29 mouse cellular contexts compared by ENCODE assay signal in the genomic region with DNA sequence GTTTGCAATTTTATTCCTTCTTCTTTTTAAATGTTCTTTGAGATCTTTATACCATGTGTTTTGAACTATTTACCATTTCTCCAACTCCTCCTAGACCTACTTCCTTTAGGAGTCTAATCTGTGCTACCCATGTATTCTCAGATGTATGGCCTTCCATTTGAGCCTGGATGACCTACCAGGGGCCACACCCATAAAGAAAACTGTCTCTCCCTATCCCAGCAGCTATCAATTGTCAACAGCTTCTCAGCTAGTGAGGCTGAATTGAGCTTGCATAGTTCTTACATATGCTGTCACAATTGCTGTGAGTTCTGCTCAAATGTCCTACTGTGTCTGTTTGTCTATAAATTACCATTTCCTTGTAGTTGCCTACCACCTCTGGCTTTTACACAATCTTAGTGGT. TPM values are rescaled to one million over a fixed set of nuclear protein-coding genes. Genes with fewer than 3 reads are reported as not detected.
DNase-seq lines count a peak whose midpoint lies in the region; ATAC-seq and TF ChIP-seq lines count a peak whose summit lies in the region.
"Had no signal": no experiment of that assay in that cellular context is flagged by ENCODE, and none has a peak within 500 bp of the region (broad histone marks: within the 10 kb centered on the region; RNA-seq: fewer than 3 reads in every experiment).

No protein-coding gene starts in this region.

- H3K27ac ChIP-seq in MEL (ENCODE audit: control insufficient read depth, low read depth, low read length): peak overlapping the region; percentile 2; the same call in 1 of the 2 replicates
- peak overlapping the region; percentile 44 for H3K27ac ChIP-seq in liver, embryonic 11.5 days (ENCODE audit: low read depth, low read length)
- H3K27ac ChIP-seq in liver, embryonic 16.5 days (ENCODE audit: low read length): peak overlapping the region; percentile 92
- no peak overlapping the region for H3K27ac ChIP-seq in lung, postnatal 0 days (ENCODE audit: low read length)
- H3K27ac ChIP-seq in intestine, embryonic 16.5 days (ENCODE audit: low read length): no peak overlapping the region
- H3K27ac ChIP-seq: embryonic facial prominence, embryonic 12.5 days; forebrain, embryonic 12.5 days; heart, embryonic 15.5 days; hindbrain, embryonic 12.5 days; hindbrain, postnatal 0 days; intestine, embryonic 15.5 days; neural tube, embryonic 12.5 days had no signal

- H3K4me3 ChIP-seq in MEL (ENCODE audit: control insufficient read depth in 1 of 2, insufficient read depth in 1 of 2, low read depth in 2 of 2, low read length in 2 of 2): no peak overlapping the region
- H3K4me3 ChIP-seq in liver, embryonic 11.5 days (ENCODE audit: low read depth, low read length): no peak overlapping the region
- peak overlapping the region; percentile 17; the same call in 1 of the 2 replicates for H3K4me3 ChIP-seq in liver, embryonic 16.5 days (ENCODE audit: low read depth, low read length)
- no peak overlapping the region for H3K4me3 ChIP-seq in lung, postnatal 0 days (ENCODE audit: low read depth, low read length)
- no peak overlapping the region for H3K4me3 ChIP-seq in intestine, embryonic 16.5 days (ENCODE audit: low read length)
- H3K4me3 ChIP-seq: embryonic facial prominence, embryonic 12.5 days; forebrain, embryonic 12.5 days; heart, embryonic 15.5 days; hindbrain, embryonic 12.5 days; intestine, embryonic 15.5 days; myocyte; neural tube, embryonic 12.5 days had no signal

- peak; percentile 41 for DNase-seq in MEL (ENCODE audit: low read depth, low spot score)
- peak; percentile 57 for DNase-seq in c-Kit-positive CD71-positive TER-119-positive erythroid progenitor cells, embryonic 14.5 days (ENCODE audit: low spot score)
- no peak for DNase-seq in liver, embryonic 11.5 days (ENCODE audit: low spot score)
- no peak for DNase-seq in right cerebral cortex, postnatal 4 days
- DNase-seq in kidney, postnatal 36 days: no peak
- DNase-seq in lung, postnatal 0 days (ENCODE audit: low spot score): no peak
- DNase-seq: adrenal gland, adult 8-10 months; cerebellum, adult 11-12 months; cerebellum, adult 9-11 months; embryo, embryonic 11 days; forebrain, postnatal 0 days; gastrocnemius, postnatal 10 days; kidney, adult 9 months; kidney, postnatal 10 days; lung, postnatal 10 days; thymus, postnatal 14 days had no signal

- no peak overlapping the region for H3K9ac ChIP-seq in MEL (ENCODE audit: control insufficient read depth, low read depth, low read length, poor library complexity, severe bottlenecking)
- H3K9ac ChIP-seq in liver, embryonic 11.5 days (ENCODE audit: low read depth, low read length): no peak overlapping the region
- H3K9ac ChIP-seq in liver, embryonic 16.5 days (ENCODE audit: low read depth, low read length): 0 out of 2 replicates have a peak overlapping the region, but pooled peaks have one; percentile 48
- no peak overlapping the region for H3K9ac ChIP-seq in lung, postnatal 0 days (replicated peaks; ENCODE audit: low read depth)
- no peak overlapping the region for H3K9ac ChIP-seq in intestine, embryonic 16.5 days (ENCODE audit: low read depth, low read length)
- H3K9ac ChIP-seq: embryonic facial prominence, embryonic 12.5 days; forebrain, embryonic 12.5 days; forebrain, postnatal 0 days; heart, embryonic 15.5 days; hindbrain, embryonic 12.5 days; intestine, embryonic 15.5 days; neural tube, embryonic 12.5 days had no signal

- no peaks in the 10 kb centered on the region for H3K9me3 ChIP-seq in MEL (replicated peaks; ENCODE audit: insufficient read depth, low read length)
- no peaks in the 10 kb centered on the region for H3K9me3 ChIP-seq in liver, embryonic 11.5 days (ENCODE audit: control insufficient read depth, low read length)
- H3K9me3 ChIP-seq in liver, embryonic 16.5 days (replicated peaks; ENCODE audit: control insufficient read depth, low read length): no peaks in the 10 kb centered on the region
- H3K9me3 ChIP-seq in lung, postnatal 0 days (ENCODE audit: low read length): no peaks in the 10 kb centered on the region
- no peaks in the 10 kb centered on the region for H3K9me3 ChIP-seq in intestine, embryonic 16.5 days (ENCODE audit: control insufficient read depth, low read length)
- H3K9me3 ChIP-seq: embryonic facial prominence, embryonic 12.5 days; forebrain, embryonic 12.5 days; heart, embryonic 15.5 days; hindbrain, embryonic 12.5 days; intestine, embryonic 15.5 days; neural tube, embryonic 12.5 days had no signal

- no peak for TF ChIP-seq POLR2A in MEL (IDR thresholded peaks at IDR 0.05; ENCODE audit: control insufficient read depth in 1 of 2, insufficient read depth in 1 of 2, low read depth in 1 of 2, low read length in 2 of 2, poor library complexity in 1 of 2)

- TF ChIP-seq CTCF in MEL (IDR thresholded peaks at IDR 0.05 in 2 of 3, conservative IDR thresholded peaks at IDR 0.05 in 1 of 3; ENCODE audit: control insufficient read depth in 1 of 3, insufficient read depth in 1 of 3, low read depth in 2 of 3, low read length in 3 of 3, poor library complexity in 1 of 3, severe bottlenecking in 1 of 3): no peak
- no peak for TF ChIP-seq CTCF in lung, postnatal 0 days (IDR thresholded peaks at IDR 0.05)

- no peak overlapping the region for H3K4me2 ChIP-seq in liver, embryonic 11.5 days
- H3K4me2 ChIP-seq in liver, embryonic 16.5 days (ENCODE audit: low read depth, low read length): peak overlapping the region; percentile 52
- H3K4me2 ChIP-seq in lung, postnatal 0 days (replicated peaks; ENCODE audit: low read depth, low read length): no peak overlapping the region
- H3K4me2 ChIP-seq in intestine, embryonic 16.5 days (ENCODE audit: low read depth, low read length): no peak overlapping the region
- H3K4me2 ChIP-seq: embryonic facial prominence, embryonic 12.5 days; forebrain, embryonic 12.5 days; heart, embryonic 15.5 days; hindbrain, embryonic 12.5 days; intestine, embryonic 15.5 days; midbrain, embryonic 11.5 days; neural tube, embryonic 12.5 days had no signal

- H3K36me3 ChIP-seq in MEL (ENCODE audit: control insufficient read depth in 1 of 2, insufficient read depth in 2 of 2, low read length in 2 of 2): peaks cover 0 to 13% of the 10 kb centered on the region in 2 experiments; a peak in 2 of 4 replicates
- no peaks in the 10 kb centered on the region for H3K36me3 ChIP-seq in liver, embryonic 11.5 days (ENCODE audit: control insufficient read depth, insufficient read depth, low read length)
- no peaks in the 10 kb centered on the region for H3K36me3 ChIP-seq in liver, embryonic 16.5 days (ENCODE audit: control insufficient read depth, insufficient read depth)
- no peaks in the 10 kb centered on the region for H3K36me3 ChIP-seq in lung, postnatal 0 days (ENCODE audit: insufficient read depth, low read length)
- no peaks in the 10 kb centered on the region for H3K36me3 ChIP-seq in intestine, embryonic 16.5 days (ENCODE audit: control insufficient read depth, insufficient read depth, low read length)
- H3K36me3 ChIP-seq: embryonic facial prominence, embryonic 12.5 days; forebrain, embryonic 12.5 days; heart, embryonic 15.5 days; hindbrain, embryonic 12.5 days; intestine, embryonic 15.5 days; neural tube, embryonic 12.5 days had no signal

- peak; percentile 29 to 45; a peak in 2 of 4 replicates for TF ChIP-seq EP300 in MEL (IDR thresholded peaks at IDR 0.05; ENCODE audit: low read depth in 1 of 2, low read length in 2 of 2)
- TF ChIP-seq EP300 in lung, postnatal 0 days (IDR thresholded peaks at IDR 0.05): no peak

- H3K27me3 ChIP-seq in MEL (ENCODE audit: control insufficient read depth in 1 of 2, insufficient read depth in 2 of 2, low read length in 2 of 2): no peaks in the 10 kb centered on the region
- no peaks in the 10 kb centered on the region for H3K27me3 ChIP-seq in liver, embryonic 11.5 days (replicated peaks; ENCODE audit: control insufficient read depth, insufficient read depth, low read length)
- no peaks in the 10 kb centered on the region for H3K27me3 ChIP-seq in liver, embryonic 16.5 days (ENCODE audit: control insufficient read depth, insufficient read depth, low read depth, low read length)
- H3K27me3 ChIP-seq in lung, postnatal 0 days (replicated peaks; ENCODE audit: insufficient read depth, low read length): no peaks in the 10 kb centered on the region
- no peaks in the 10 kb centered on the region for H3K27me3 ChIP-seq in intestine, embryonic 16.5 days (replicated peaks; ENCODE audit: control insufficient read depth, insufficient read depth, low read length)
- H3K27me3 ChIP-seq: embryonic facial prominence, embryonic 12.5 days; forebrain, embryonic 12.5 days; heart, embryonic 15.5 days; hindbrain, embryonic 12.5 days; intestine, embryonic 15.5 days; neural tube, embryonic 12.5 days had no signal

- no peaks in the 10 kb centered on the region for H3K79me2 ChIP-seq in MEL (ENCODE audit: control insufficient read depth, insufficient read depth, low read length, poor library complexity)

- peaks cover 2 to 4% of the 10 kb centered on the region in 2 experiments; a peak in 2 of 4 replicates for H3K4me1 ChIP-seq in MEL (ENCODE audit: control insufficient read depth in 1 of 2, insufficient read depth in 2 of 2, low read length in 2 of 2)
- no peaks in the 10 kb centered on the region for H3K4me1 ChIP-seq in liver, embryonic 11.5 days (replicated peaks; ENCODE audit: control insufficient read depth, insufficient read depth, low read length)
- H3K4me1 ChIP-seq in liver, embryonic 16.5 days (ENCODE audit: control insufficient read depth, low read depth, low read length): peaks cover 17% of the 10 kb centered on the region
- no peaks in the 10 kb centered on the region for H3K4me1 ChIP-seq in lung, postnatal 0 days (ENCODE audit: insufficient read depth, low read depth, low read length)
- no peaks in the 10 kb centered on the region for H3K4me1 ChIP-seq in intestine, embryonic 16.5 days (ENCODE audit: control insufficient read depth, insufficient read depth, low read length)
- H3K4me1 ChIP-seq: embryonic facial prominence, embryonic 12.5 days; forebrain, embryonic 12.5 days; heart, embryonic 15.5 days; hindbrain, embryonic 12.5 days; intestine, embryonic 15.5 days; neural tube, embryonic 12.5 days had no signal

- peak; percentile 89 for ATAC-seq in liver, embryonic 11.5 days (replicated peaks; ENCODE audit: low FRiP score)
- peak; percentile 93 for ATAC-seq in liver, embryonic 16.5 days (ENCODE audit: low read depth)
- ATAC-seq in lung, postnatal 0 days: no peak
- no peak for ATAC-seq in intestine, embryonic 16.5 days
- ATAC-seq: CD4-positive, CD25-positive, alpha-beta regulatory T cell, adult 4 months; forebrain, postnatal 0 days; hindbrain, postnatal 0 days; intestine, embryonic 15.5 days; midbrain, embryonic 16.5 days had no signal

- TF ChIP-seq RAD21 in MEL (IDR thresholded peaks at IDR 0.05; ENCODE audit: low read depth, low read length): no peak

RNA-seq across cellular contexts. Expression of gene Alas2, which starts 31.2 kb away (rescaled TPM):
- total RNA-seq in MEL (2012; rRNA removed): 22.6 and 35.6 TPM in 2 replicates
- polyA plus RNA-seq in MEL (2012; ENCODE audit: insufficient read depth in 1 of 2, insufficient read length in 2 of 2, low read depth in 1 of 2, low replicate concordance in 2 of 2, missing spikeins in 1 of 2): 10 to 100 TPM in 1 of 2 experiments, not detected in 1; 79.1 TPM
- polyA plus RNA-seq in liver, embryonic 11.5 days (2014; fragmentation: Nextera tagmentation; extraction: Ambion mirVana): 170 and 201 TPM in 2 replicates
- 1,397 and 1,519 TPM in 2 replicates for polyA plus RNA-seq in liver, embryonic 16.5 days (2015; fragmentation: Nextera tagmentation; extraction: Ambion mirVana)
- 145 and 178 TPM in 2 replicates for polyA plus RNA-seq in lung, postnatal 0 days (2015; fragmentation: Nextera tagmentation; extraction: Ambion mirVana)
- polyA plus RNA-seq in intestine, embryonic 16.5 days (2015; fragmentation: Nextera tagmentation; extraction: Ambion mirVana): 62.7 and 79.8 TPM in 2 replicates
- polyA plus RNA-seq: myocyte had no signal

RNA-seq across cellular contexts. Expression of gene Tmem29, which starts 57.1 kb away (rescaled TPM):
- 36.4 and 37.1 TPM in 2 replicates for total RNA-seq in MEL (2012; rRNA removed)
- 10 to 100 TPM in 1 of 2 experiments, not detected in 1; 66.5 TPM for polyA plus RNA-seq in MEL (2012; ENCODE audit: insufficient read depth in 1 of 2, insufficient read length in 2 of 2, low read depth in 1 of 2, low replicate concordance in 2 of 2, missing spikeins in 1 of 2)
- polyA plus RNA-seq in liver, embryonic 11.5 days (2014; fragmentation: Nextera tagmentation; extraction: Ambion mirVana): 24.2 and 28.1 TPM in 2 replicates
- 10.8 and 11.3 TPM in 2 replicates for polyA plus RNA-seq in liver, embryonic 16.5 days (2015; fragmentation: Nextera tagmentation; extraction: Ambion mirVana)
- polyA plus RNA-seq in lung, postnatal 0 days (2015; fragmentation: Nextera tagmentation; extraction: Ambion mirVana): 20.5 and 21.3 TPM in 2 replicates
- polyA plus RNA-seq in intestine, embryonic 16.5 days (2015; fragmentation: Nextera tagmentation; extraction: Ambion mirVana): 23.2 and 25.8 TPM in 2 replicates

Comparison
In these comparisons a context has a peak if more than half of its experiments do, and no peak if none do; other contexts are left out.
1. DNase-seq: peak in MEL (single experiment) and c-Kit-positive CD71-positive TER-119-positive erythroid progenitor cells, embryonic 14.5 days (single experiment); none in liver, embryonic 11.5 days (single experiment), right cerebral cortex, postnatal 4 days (single experiment), kidney, postnatal 36 days (0 of 2) and lung, postnatal 0 days (single experiment).
2. H3K27ac ChIP-seq: peak in MEL (single experiment), liver, embryonic 11.5 days (single experiment) and liver, embryonic 16.5 days (single experiment); none in lung, postnatal 0 days (single experiment) and intestine, embryonic 16.5 days (single experiment).
3. ATAC-seq: peak in liver, embryonic 11.5 days (single experiment) and liver, embryonic 16.5 days (single experiment); none in lung, postnatal 0 days (single experiment) and intestine, embryonic 16.5 days (single experiment).